Mouse (Mus musculus) adrenal gland, postnatal 10 days (tissue): ENCODE results near the gene Slc5a4a. TPM values are rescaled to one million over a fixed set of nuclear protein-coding genes. Genes with fewer than 3 reads are reported as not detected.
A peak's percentile ranks its signal among the peaks of the same experiment; 100 is the strongest.

ENCODE experiments used
- DNase-seq: peaks from one replicate; pipeline ENCODE4 v3.0.0; 2021; ENCODE audit warnings: mixed read lengths
- microRNA-seq: library from miRNA; unstranded; fragments of <30 nt; microRNA quantifications from one replicate; pipeline ENCODE4 v1.2.0, GENCODE M21; 2021
- total RNA-seq, 2 experiments: library from RNA; stranded (reverse); gene quantifications; 2 replicates each; pipeline ENCODE4 v1.2.3; 2021

Slc5a4a gene
- total RNA-seq, 2 experiments from 2014 or later: not detected

DNA sequence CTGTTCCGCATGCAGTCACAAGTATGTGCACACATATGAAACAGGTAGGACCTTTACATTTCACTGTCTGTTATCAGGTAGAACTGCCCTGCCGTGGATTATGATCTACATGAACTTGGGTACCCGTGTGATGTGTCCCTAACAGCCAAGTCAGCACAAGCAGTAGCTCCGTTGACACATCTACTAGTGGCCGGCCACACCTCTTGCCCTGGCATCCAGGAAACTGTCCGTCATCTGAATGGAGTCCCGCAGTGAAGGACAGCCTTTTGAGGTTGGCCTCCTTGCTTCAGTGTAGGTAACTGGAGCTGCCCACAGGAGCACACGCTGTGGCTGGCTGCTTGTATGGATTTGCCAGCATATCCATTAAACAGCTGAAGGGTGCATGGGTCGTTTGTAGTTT, 71.0 kb downstream of the Slc5a4a start:
- no peak for DNase-seq

DNA sequence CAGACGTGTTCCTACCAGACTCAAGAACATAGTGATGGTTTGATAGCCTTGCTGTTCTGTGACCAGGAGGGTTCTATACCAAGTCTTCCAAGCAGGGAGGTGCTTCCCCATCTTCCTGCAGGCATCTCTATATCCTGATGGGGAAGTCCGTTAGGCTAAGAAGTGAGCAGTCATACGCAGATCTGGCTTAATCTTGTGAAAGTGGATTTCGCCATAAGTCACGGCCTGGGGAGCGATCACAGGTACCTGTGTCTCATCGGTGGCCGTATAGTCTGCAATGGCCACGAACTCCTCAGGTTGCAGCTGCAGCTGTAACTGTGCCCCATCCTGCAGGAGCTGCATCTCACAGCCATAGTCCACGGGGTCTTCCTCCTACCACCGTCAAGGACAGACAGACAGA, 78.7 kb downstream of the Slc5a4a start:
- DNase-seq: no peak

DNA sequence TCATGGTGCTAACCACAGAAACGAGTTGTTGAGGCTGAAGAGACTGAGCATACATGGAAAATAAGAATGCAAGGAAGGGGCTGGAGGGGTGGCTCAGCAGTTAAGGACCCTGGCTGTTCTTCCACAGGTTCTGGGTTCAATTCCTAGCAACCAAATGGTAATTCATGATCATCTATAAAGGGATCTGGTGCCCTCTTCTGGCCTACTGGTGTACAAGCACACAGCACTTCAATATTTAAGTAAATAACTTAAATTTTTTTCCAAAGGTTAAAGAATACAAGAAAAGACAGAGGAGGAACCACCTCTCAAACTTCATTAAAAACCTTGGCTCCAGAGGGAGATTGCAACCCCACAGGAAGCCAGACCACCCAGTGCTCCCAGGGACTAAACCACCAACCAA, 82.4 kb downstream of the Slc5a4a start:
- DNase-seq: no peak

DNA sequence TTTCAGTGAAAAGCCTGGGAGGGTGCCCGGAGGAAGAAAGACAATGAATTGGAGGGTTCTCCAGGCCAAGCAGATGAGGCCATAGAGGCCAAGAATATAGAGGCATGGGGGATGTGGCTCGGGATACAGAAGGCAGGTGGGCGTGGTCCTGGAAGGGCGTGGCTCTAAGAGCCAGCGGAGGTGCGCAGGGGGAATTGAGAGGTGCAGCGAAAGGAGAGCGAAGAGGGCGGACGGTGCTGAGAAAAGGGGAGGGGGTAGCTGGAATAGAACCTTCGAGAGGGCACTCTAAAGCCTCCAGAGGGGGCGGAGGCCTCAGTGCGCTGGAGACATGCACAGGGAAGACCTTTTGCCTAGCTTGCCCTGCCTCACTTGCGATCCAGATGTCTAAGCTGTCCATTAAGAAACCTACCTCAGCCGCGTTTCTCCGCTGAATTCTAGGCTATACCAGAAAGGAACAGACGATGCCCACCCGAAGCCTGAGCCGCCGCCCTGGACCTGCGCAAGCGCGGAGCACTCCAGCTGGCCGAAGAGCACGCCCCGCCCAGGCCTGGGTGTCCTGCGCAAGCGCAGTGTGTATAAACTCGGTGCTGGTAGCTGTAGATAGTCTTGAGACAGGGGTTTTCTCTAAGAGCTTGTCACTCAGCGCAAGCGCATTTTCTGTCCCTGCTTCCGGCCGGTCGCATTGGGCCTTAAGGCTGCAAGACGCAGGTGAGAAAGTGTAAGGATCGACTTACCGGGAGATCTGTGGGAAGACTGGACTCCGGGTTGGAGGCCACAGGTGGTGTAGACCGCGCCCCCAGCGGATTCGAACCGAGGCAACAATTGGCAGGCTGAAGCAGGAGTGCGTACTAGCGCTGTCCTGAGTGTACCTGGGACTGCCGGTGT, 90.3 kb downstream of the Slc5a4a start, which contains the start of gene Prmt2:
Gene Prmt2, minus strand, starts transcription at position 525 of the 885 bp plus-strand sequence.
- DNase-seq: peak; percentile 93

Small RNA genes lying within 50 kb of the gene (microRNA-seq; reads per million reads assigned to microRNA genes)
- gene Mir678: not detected

Other genes with a start within 250 kb of the Slc5a4a start
- 10 to 100 TPM; 70.4 to 73.0 TPM for gene Smarcb1, start 225.8 kb upstream of the Slc5a4a start, total RNA-seq
- gene Chchd10, start 214.3 kb upstream of the Slc5a4a start, total RNA-seq: 1,000 to 10,000 TPM; 1,348 to 1,353 TPM
- gene Mmp11, start 211.0 kb upstream of the Slc5a4a start, total RNA-seq: 10 to 100 TPM in 1 of 2 experiments, 1 to 10 TPM in 1; 6.6 to 14.6 TPM
- under 1 TPM; 0.48 to 0.51 TPM for gene Gm867, start 206.8 kb upstream of the Slc5a4a start, total RNA-seq
- 1 to 10 TPM; 1.1 to 1.2 TPM for gene Vpreb3, start 204.4 kb upstream of the Slc5a4a start, total RNA-seq
- not detected for gene Gm5134, start 192.9 kb upstream of the Slc5a4a start, total RNA-seq
- 10 to 100 TPM in 1 of 2 experiments, 1 to 10 TPM in 1; 9.0 to 11.0 TPM for gene Zfp280b, start 114.8 kb upstream of the Slc5a4a start, total RNA-seq
- not detected for gene Slc5a4b, start 36.5 kb upstream of the Slc5a4a start, total RNA-seq
- 10 to 100 TPM; 17.5 to 18.5 TPM for gene Prmt2, start 90.4 kb downstream of the Slc5a4a start, total RNA-seq
- gene S100b, start 106.4 kb downstream of the Slc5a4a start, total RNA-seq: 10 to 100 TPM; 60.2 to 68.3 TPM
- 10 to 100 TPM; 30.8 to 39.4 TPM for gene Dip2a, start 197.8 kb downstream of the Slc5a4a start, total RNA-seq